Mouse (Mus musculus) CH12.LX (cell line): ENCODE data around the gene 1700088E04Rik.

Experiments
- CTCF ChIP-seq, 2 experiments: IDR thresholded peaks in 1 of 2; conservative IDR thresholded peaks in 1 of 2; 2 replicates each; pipeline ENCODE4 v1.5.1; 2011 to 2012; ENCODE audit warnings: low read depth in 2 of 2, low read length in 2 of 2, improper control_type of control experiment in 1 of 2, inconsistent platforms in 1 of 2, mild to moderate bottlenecking in 1 of 2, moderate library complexity in 1 of 2
- MAZ ChIP-seq: IDR thresholded peaks from 2 replicates; pipeline ENCODE4 v1.6.1; 2012; ENCODE audit warnings: low read depth, mild to moderate bottlenecking, inconsistent platforms, low read length, improper control_type of control experiment, moderate library complexity
- POLR2A ChIP-seq: IDR thresholded peaks from 2 replicates; pipeline ENCODE4 v1.6.1; 2011; ENCODE audit warnings: low read depth, mild to moderate bottlenecking, improper control_type of control experiment, low read length
- RCOR1 ChIP-seq: conservative IDR thresholded peaks from 2 replicates; pipeline ENCODE4 v1.6.1; 2012; ENCODE audit warnings: low read depth, mild to moderate bottlenecking, inconsistent platforms, low read length, improper control_type of control experiment
- ZKSCAN1 ChIP-seq: IDR thresholded peaks from 2 replicates; pipeline ENCODE4 v1.6.1; 2012; ENCODE audit warnings: low read depth, inconsistent platforms, low read length, improper control_type of control experiment, borderline replicate concordance

GRCm38 (mm10) chr15:79103264-79103663, 37.8 kb downstream of the 1700088E04Rik start:
- TF ChIP-seq RCOR1 (no peak), POLR2A (no peak), ZKSCAN1 (no peak), MAZ (no peak), CTCF (conservative IDR thresholded peaks at IDR 0.05 in 1 of 2, IDR thresholded peaks at IDR 0.05 in 1 of 2; ENCODE audit: low read depth in 2 of 2, low read length in 2 of 2) (no peak)
